Mouse (Mus musculus) limb, embryonic 15.5 days (tissue): ENCODE data around the gene Rps7. TPM values are rescaled to one million over a fixed set of nuclear protein-coding genes. Genes with fewer than 3 reads are reported as not detected.

Experiments
- ATAC-seq: fragments of 200-750 bp; cut with Nextera tagmentation; 2 replicates; pipeline ENCODE4 v1.8.0; 2017; ENCODE audit warnings: low read depth, moderate TSS enrichment; ENCODE audit not compliant: insufficient number of reproducible peaks, low FRiP score, low TSS enrichment
- H3K27ac ChIP-seq: fragments of 300-500 bp; sonication (generic); 2 replicates; pipeline ENCODE4 v1.5.1; 2015; ENCODE audit warnings: moderate library complexity, mild to moderate bottlenecking, inconsistent platforms
- H3K27me3 ChIP-seq: fragments of 300-500 bp; sonication (generic); 2 replicates; pipeline ENCODE4 v1.6.1; 2015; ENCODE audit warnings: inconsistent platforms
- H3K36me3 ChIP-seq: fragments of 300-500 bp; sonication (generic); 2 replicates; pipeline ENCODE4 v1.6.1; 2015; ENCODE audit warnings: inconsistent platforms
- H3K4me1 ChIP-seq: fragments of 300-500 bp; sonication (generic); 2 replicates; pipeline ENCODE4 v1.6.1; 2015; ENCODE audit warnings: inconsistent platforms
- H3K4me2 ChIP-seq: fragments of 300-500 bp; sonication (generic); 2 replicates; pipeline ENCODE4 v1.6.1; 2015; ENCODE audit warnings: mild to moderate bottlenecking, inconsistent platforms
- H3K4me3 ChIP-seq: fragments of 300-500 bp; sonication (generic); 2 replicates; pipeline ENCODE4 v1.5.1; 2015; ENCODE audit warnings: mild to moderate bottlenecking, inconsistent platforms
- H3K9ac ChIP-seq: fragments of 300-500 bp; sonication (generic); 2 replicates; pipeline ENCODE4 v1.6.1; 2015; ENCODE audit warnings: inconsistent platforms
- H3K9me3 ChIP-seq: fragments of 300-500 bp; sonication (generic); 2 replicates; pipeline ENCODE4 v1.6.1; 2016; ENCODE audit warnings: inconsistent platforms
- WGBS: fragments of 180-500 bp; shearing (Covaris S2); methylation state at CpG from one replicate; pipeline ENCODE4 v1.1.7; 2015; 5-methylcytosine and 5-hydroxymethylcytosine counted together
- microRNA-seq: library from miRNA; unstranded; fragments of <30 nt; microRNA quantifications from one replicate; pipeline ENCODE4, GENCODE M21; 2016
- polyA plus RNA-seq: library from polyadenylated mRNA; unstranded; fragments of >200 nt; fragmentation: Nextera tagmentation; extraction: Ambion mirVana; gene quantifications from 2 replicates; pipeline ENCODE4 v1.2.1, GENCODE M21; 2015

The Rps7 gene
- polyA plus RNA-seq, 1 experiment from 2014 or later: 709 TPM

- no peaks in the 10 kb centered on the region for H3K9me3 ChIP-seq
- H3K4me2 ChIP-seq: no peak within 1 kb of the TSS
- H3K36me3 ChIP-seq: no peaks in the 10 kb centered on the region
- no peaks in the 10 kb centered on the region; the same call in 1 of the 2 replicates for H3K27me3 ChIP-seq
- no peaks in the 10 kb centered on the region for H3K4me1 ChIP-seq
- WGBS: 84% methylated on average over 8 of the region's 8 CpGs
- ATAC-seq: no peak
- H3K4me3 ChIP-seq: no peak within 1 kb of the TSS
- no peak within 1 kb of the TSS for H3K27ac ChIP-seq
- no peak within 1 kb of the TSS for H3K9ac ChIP-seq
These were observed 53.3 kb downstream of the Rps7 start, which contains the start of gene Allc for GRCm38 (mm10) chr12:28582423-28582822. Gene Allc, minus strand, starts transcription at chr12:28582523.

Small RNA genes lying within 50 kb of the gene (microRNA-seq; reads per million reads assigned to microRNA genes)
- not detected for gene Mir6937

Other genes starting within 250 kb of the Rps7 start
- gene Dcdc2c, start 83.6 kb downstream of the Rps7 start, polyA plus RNA-seq: 0.17 and 0.36 TPM in 2 replicates
- gene Allc, start 53.4 kb downstream of the Rps7 start, polyA plus RNA-seq: not detected in 2 replicates
- gene Colec11, start 12.6 kb downstream of the Rps7 start, polyA plus RNA-seq: 0.37 and 1.1 TPM in 2 replicates
- 29.3 and 31.8 TPM in 2 replicates for gene Rnaseh1, start 13.6 kb upstream of the Rps7 start, polyA plus RNA-seq
- gene Adi1, start 39.3 kb upstream of the Rps7 start, polyA plus RNA-seq: 66.0 and 70.4 TPM in 2 replicates
- gene Trappc12, start 114.5 kb upstream of the Rps7 start, polyA plus RNA-seq: 37.8 and 38.6 TPM in 2 replicates
- gene Eipr1, start 115.8 kb upstream of the Rps7 start, polyA plus RNA-seq: 31.6 and 32.8 TPM in 2 replicates